Mouse (Mus musculus) intestine, embryonic 15.5 days (tissue): ENCODE measurements around the gene Trmt61a. TPM values are rescaled to one million over a fixed set of nuclear protein-coding genes. Genes with fewer than 3 reads are reported as not detected.
"Not testable (repeated sequence)": the region's sequence is repeated elsewhere in the genome, so short reads cannot be mapped to it uniquely, and the experiment has no call there.

Experiments
- ATAC-seq: fragments of 200-750 bp; cut with Nextera tagmentation; 2 replicates; pipeline ENCODE4 v1.8.0; 2017; ENCODE audit warnings: moderate TSS enrichment, moderate library complexity
- H3K27ac ChIP-seq: fragments of 300-500 bp; sonication (generic); 2 replicates; pipeline ENCODE4 v1.5.1; 2015; ENCODE audit warnings: mild to moderate bottlenecking, inconsistent platforms
- H3K27me3 ChIP-seq: fragments of 300-500 bp; sonication (generic); replicated peaks from 2 replicates; pipeline ENCODE4 v1.6.1; 2015; ENCODE audit warnings: inconsistent platforms
- H3K36me3 ChIP-seq: fragments of 300-500 bp; sonication (generic); 2 replicates; pipeline ENCODE4 v1.6.1; 2015; ENCODE audit warnings: inconsistent platforms
- H3K4me1 ChIP-seq: fragments of 300-500 bp; sonication (generic); replicated peaks from 2 replicates; pipeline ENCODE4 v1.6.1; 2015; ENCODE audit warnings: inconsistent platforms
- H3K4me2 ChIP-seq: fragments of 300-500 bp; sonication (generic); replicated peaks from 2 replicates; pipeline ENCODE4 v1.6.1; 2015; ENCODE audit warnings: mild to moderate bottlenecking, inconsistent platforms
- H3K4me3 ChIP-seq: fragments of 300-500 bp; sonication (generic); replicated peaks from 2 replicates; pipeline ENCODE4 v1.5.1; 2015; ENCODE audit warnings: inconsistent platforms
- H3K9ac ChIP-seq: fragments of 300-500 bp; sonication (generic); 2 replicates; pipeline ENCODE4 v1.6.1; 2015; ENCODE audit warnings: inconsistent platforms
- H3K9me3 ChIP-seq: fragments of 300-500 bp; sonication (generic); 2 replicates; pipeline ENCODE4 v1.6.1; 2016; ENCODE audit warnings: inconsistent platforms
- WGBS: fragments of 180-500 bp; shearing (Covaris S2); methylation state at CpG from one replicate; pipeline ENCODE4 v1.1.7; 2015; 5-methylcytosine and 5-hydroxymethylcytosine counted together
- polyA plus RNA-seq: library from polyadenylated mRNA; unstranded; fragments of >200 nt; fragmentation: Nextera tagmentation; extraction: Ambion mirVana; gene quantifications from 2 replicates; pipeline ENCODE4 v1.2.1, GENCODE M21; 2015

The Trmt61a gene
- polyA plus RNA-seq, 1 experiment from 2014 or later = 12.6 TPM

DNA sequence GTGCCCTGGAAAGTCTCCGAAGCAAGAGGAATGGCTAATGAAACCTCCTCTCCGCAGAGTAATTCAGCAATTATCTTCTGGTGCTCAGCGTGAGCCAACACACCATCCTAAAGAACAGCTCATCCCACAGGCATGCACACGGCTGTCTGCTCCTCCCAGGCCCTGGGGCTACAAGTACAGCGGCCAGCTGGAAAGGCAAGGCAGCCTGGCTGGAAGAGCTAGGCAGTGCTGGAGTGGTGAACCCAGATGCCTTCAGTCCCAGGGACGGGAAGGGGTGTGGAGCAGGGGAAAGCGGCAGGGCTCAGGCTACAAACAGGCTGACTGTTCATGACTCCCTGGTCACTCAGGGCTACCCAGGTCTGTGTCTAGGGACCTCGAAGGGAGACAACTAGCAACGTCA lies 26.7 kb downstream of the Trmt61a start:
- 31% methylated on average over 9 of the region's 9 CpGs for WGBS
- no peak overlapping the region for H3K4me3 ChIP-seq
- peak; percentile 69 for ATAC-seq
- H3K27ac ChIP-seq = peak overlapping the region; percentile 34
- no peaks in the 10 kb centered on the region for H3K9me3 ChIP-seq
- H3K4me2 ChIP-seq = no peak overlapping the region; the same call in 1 of the 2 replicates
- H3K27me3 ChIP-seq = no peaks in the 10 kb centered on the region
- H3K4me1 ChIP-seq = peaks cover 18% of the 10 kb centered on the region
- 0 out of 2 replicates have a peak, but pooled peaks cover 3% of the 10 kb centered on the region for H3K36me3 ChIP-seq
- H3K9ac ChIP-seq = no peak overlapping the region

DNA sequence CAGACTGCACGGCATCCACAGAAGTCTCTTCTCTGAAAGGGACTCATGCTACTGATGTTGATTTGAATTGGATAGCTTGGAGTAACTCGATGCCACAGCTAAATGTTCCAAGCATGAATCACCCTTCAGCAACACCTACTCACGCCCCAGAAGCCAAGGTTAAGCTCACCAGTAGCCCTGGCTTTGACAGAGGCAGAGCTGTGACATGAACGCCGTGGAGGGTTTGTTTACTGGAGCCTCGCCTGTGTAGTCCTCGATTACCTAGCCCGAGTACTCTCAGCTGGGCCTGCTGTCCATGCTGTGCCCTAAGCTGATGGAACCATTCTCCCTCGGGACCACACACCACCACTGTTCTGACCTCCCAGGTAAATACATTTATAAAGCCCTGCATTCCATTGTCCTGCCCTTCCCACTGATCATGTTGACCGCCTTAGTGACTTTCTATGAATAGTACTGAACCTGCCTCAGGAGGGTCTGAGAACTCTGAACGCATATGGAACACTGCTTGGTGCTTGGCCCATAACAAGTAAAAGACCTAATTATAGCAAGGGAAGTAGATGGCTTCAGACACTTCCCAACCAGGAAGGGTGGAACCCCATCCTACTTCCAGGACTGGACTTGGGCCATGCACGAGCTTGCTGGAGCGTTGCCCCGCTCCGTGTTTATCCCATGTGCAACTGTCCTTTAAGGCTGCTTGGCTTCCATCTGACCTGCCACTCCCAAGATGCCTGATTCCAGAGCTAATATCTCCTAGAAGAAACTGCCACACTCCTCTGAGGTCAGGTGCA lies 27.5 kb downstream of the Trmt61a start:
- Histone ChIP-seq H3K36me3 (peaks cover 9% of the 10 kb centered on the region), H3K27me3 (no peaks in the 10 kb centered on the region), H3K4me1 (peaks cover 18% of the 10 kb centered on the region), H3K4me3 (no peak overlapping the region), H3K27ac (peak overlapping the region; percentile 34; the same call in 1 of the 2 replicates), H3K9ac (no peak overlapping the region), H3K4me2 (no peak overlapping the region), H3K9me3 (no peaks in the 10 kb centered on the region)
- WGBS = 41% methylated on average over 15 of the region's 15 CpGs
- peak; percentile 31; the same call in 1 of the 2 replicates for ATAC-seq

DNA sequence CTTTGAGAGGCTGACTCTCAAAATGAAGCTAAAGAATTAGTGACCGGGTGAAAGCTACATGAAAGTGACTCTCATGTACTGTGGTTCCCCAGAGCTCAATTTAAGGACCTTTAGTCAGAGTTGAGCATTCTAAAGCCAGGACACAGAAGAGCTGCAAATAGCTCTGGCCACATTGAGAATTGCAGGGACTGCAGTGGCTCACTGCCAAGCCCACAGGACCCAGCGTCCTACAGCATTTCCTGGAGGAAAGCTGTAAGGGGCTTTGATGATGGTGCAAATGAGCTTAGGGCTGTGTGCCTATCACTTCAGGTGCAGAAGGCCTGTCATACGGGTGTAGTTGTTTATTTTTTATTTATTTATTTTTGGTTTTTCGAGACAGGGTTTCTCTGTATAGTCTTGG lies 30.3 kb downstream of the Trmt61a start:
- ATAC-seq = no peak
- 68% methylated on average over 4 of the region's 4 CpGs for WGBS
- Histone ChIP-seq H3K4me1 (peaks cover 26% of the 10 kb centered on the region), H3K27me3 (no peaks in the 10 kb centered on the region), H3K4me3 (no peak overlapping the region), H3K27ac (no peak overlapping the region), H3K4me2 (no peak overlapping the region), H3K36me3 (peaks cover 14% of the 10 kb centered on the region), H3K9ac (no peak overlapping the region), H3K9me3 (no peaks in the 10 kb centered on the region)

DNA sequence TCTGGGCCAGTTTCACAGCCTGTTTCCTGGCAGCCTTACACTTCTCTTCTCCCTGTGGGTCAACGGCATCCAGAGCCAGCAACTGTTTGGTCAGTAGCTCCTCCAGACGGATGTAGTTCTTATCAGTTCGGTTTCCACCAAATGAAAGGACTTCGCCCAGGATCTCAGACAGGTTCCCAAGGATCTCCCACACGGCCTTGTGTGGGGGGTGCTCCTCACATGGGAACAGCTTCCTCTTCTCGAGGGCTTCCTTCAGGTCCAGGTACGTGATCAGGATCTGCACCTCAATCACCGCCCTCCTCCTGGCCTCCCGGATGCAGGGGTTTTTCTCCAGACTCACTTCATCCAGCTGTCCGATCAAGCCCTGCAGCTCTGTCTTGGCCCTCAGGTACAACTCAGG lies 32.2 kb downstream of the Trmt61a start:
- no peak for ATAC-seq
- Histone ChIP-seq H3K4me3 (no peak overlapping the region), H3K4me2 (no peak overlapping the region), H3K9ac (no peak overlapping the region), H3K9me3 (no peaks in the 10 kb centered on the region), H3K36me3 (peaks cover 14% of the 10 kb centered on the region), H3K27ac (no peak overlapping the region), H3K27me3 (no peaks in the 10 kb centered on the region), H3K4me1 (peaks cover 18% of the 10 kb centered on the region)
- WGBS = 83% methylated on average over 10 of the region's 10 CpGs

DNA sequence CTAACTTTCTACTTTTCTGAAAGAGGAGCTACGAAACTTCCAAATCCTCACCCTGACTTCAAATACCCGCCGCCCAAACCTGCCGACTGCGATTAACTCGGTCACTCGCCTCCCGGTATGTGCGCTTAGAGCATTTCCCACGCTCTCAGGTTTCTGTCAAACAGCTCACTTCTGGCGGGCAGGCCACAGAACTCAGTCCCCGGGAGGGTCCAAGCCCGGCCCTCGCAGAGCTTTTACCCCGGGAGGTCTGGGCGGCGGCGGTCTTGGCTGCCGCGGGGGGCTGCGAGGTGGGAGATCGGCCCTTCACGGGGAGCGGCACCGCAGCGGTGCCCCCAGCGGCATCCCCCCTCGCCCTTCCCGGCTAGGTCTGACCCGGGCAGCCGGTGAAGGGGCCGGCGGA lies 34.6 kb downstream of the Trmt61a start:
- Histone ChIP-seq H3K27me3 (no peaks in the 10 kb centered on the region), H3K36me3 (peaks cover 18% of the 10 kb centered on the region), H3K9me3 (no peaks in the 10 kb centered on the region), H3K4me3 (peak overlapping the region; percentile 99), H3K27ac (peak overlapping the region; percentile 70), H3K4me1 (peaks cover 11% of the 10 kb centered on the region; the same call in 1 of the 2 replicates), H3K9ac (peak overlapping the region; percentile 98), H3K4me2 (peak overlapping the region; percentile 72)
- peak; percentile 48 for ATAC-seq
- under 1% methylated on average over 33 of the region's 33 CpGs for WGBS

DNA sequence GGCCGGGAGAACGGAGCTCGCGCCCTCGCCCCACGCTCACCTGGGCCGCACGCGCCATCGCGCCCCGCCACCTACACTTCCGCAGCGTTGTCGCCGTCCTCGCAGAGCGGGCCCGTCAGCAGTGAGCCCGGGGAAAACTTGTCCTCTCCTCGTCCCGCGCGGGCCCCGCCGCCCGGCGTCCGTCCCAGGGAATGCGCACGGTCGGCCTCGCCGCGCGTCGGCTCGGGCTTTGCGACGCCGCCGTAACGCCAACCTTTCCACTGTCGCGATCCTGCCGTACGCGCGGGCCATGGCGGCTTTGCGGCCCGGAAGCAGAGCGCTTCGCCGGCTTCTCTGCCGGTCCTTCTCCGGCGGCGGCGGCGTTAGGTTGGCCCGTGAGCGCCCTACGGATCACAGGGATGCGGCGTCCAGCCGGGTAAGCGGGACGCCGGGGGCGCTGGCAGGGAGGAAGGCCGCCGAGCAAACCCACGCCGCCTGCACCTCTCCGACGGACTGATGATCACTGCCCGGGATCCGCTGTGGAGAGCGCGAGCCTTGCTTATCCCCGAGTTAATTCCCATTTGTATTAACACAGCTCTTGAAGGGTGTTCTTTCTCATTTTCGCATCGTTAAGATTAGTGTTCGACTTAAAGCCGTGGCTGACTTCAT lies 35.2 kb downstream of the Trmt61a start, which contains the start of the genes Bag5 and Apopt1:
Gene Bag5 (minus strand): TSS at position 254 of the 648 bp plus-strand sequence.
Gene Apopt1 (plus strand): TSS at position 258 of the 648 bp plus-strand sequence.
- H3K27ac ChIP-seq = peak within 1 kb of the TSS; percentile 84
- H3K9me3 ChIP-seq = no peaks in the 10 kb centered on the region
- peaks cover 11% of the 10 kb centered on the region; the same call in 1 of the 2 replicates for H3K4me1 ChIP-seq
- no peaks in the 10 kb centered on the region for H3K27me3 ChIP-seq
- WGBS = under 1% methylated on average over 79 of the region's 86 CpGs
- peaks cover 15% of the 10 kb centered on the region for H3K36me3 ChIP-seq
- H3K4me3 ChIP-seq = peak within 1 kb of the TSS; percentile 99
- peak within 1 kb of the TSS; percentile 72 for H3K4me2 ChIP-seq
- peak; percentile 95 for ATAC-seq
- peak within 1 kb of the TSS; percentile 98 for H3K9ac ChIP-seq

DNA sequence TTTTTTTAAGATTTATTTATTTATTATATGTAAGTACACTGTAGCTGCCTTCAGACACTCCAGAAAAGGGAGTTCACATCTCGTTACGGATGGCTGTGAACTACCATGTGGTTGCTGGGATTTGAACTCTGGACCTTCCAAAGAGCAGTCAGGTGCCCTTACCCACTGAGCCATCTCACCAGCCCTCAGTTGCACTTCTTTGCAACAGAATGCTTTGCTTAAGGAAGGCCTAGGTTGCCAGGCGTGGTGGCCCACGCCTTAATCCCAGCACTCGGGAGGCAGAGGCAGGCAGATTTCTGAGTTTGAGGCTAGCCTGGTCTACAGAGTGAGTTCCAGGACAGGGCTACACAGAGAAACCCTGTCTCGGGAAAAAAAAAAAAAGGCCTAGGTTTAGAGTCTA lies 36.0 kb downstream of the Trmt61a start:
- Histone ChIP-seq H3K4me3 (peak overlapping the region; percentile 99), H3K4me1 (peaks cover 11% of the 10 kb centered on the region; the same call in 1 of the 2 replicates), H3K4me2 (peak overlapping the region; percentile 72), H3K36me3 (peaks cover 15% of the 10 kb centered on the region)
- ATAC-seq, H3K27ac ChIP-seq, H3K27me3 ChIP-seq, H3K9me3 ChIP-seq, H3K9ac ChIP-seq: not testable (repeated sequence)
- 74% methylated on average over 6 of the region's 6 CpGs for WGBS

DNA sequence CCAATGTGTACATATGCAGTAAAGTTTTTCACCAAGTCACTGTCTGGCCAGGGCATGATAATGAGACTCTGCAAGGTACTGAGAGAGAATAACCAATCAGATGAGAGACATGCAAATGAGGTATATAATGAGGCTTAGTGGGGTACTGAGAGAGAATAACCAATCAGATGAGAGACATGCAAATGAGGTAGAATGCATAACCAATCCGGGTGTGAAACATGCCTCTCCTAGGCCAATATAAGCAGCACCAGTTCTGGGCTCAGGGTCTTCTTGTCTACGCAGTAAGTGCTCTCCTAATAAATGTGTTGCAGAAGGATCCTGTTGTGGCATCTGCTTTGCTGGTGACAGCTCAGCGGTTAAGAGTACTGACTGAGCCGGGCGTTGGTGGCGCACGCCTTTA lies 38.6 kb downstream of the Trmt61a start:
- Histone ChIP-seq H3K27ac (no peak overlapping the region), H3K9me3 (no peaks in the 10 kb centered on the region), H3K36me3 (peaks cover 5% of the 10 kb centered on the region; the same call in 1 of the 2 replicates), H3K4me3 (no peak overlapping the region), H3K4me1 (peaks cover 9% of the 10 kb centered on the region; the same call in 1 of the 2 replicates), H3K4me2 (no peak overlapping the region), H3K9ac (no peak overlapping the region), H3K27me3 (no peaks in the 10 kb centered on the region)
- WGBS = 98% methylated on average over 7 of the region's 7 CpGs
- ATAC-seq = no peak

DNA sequence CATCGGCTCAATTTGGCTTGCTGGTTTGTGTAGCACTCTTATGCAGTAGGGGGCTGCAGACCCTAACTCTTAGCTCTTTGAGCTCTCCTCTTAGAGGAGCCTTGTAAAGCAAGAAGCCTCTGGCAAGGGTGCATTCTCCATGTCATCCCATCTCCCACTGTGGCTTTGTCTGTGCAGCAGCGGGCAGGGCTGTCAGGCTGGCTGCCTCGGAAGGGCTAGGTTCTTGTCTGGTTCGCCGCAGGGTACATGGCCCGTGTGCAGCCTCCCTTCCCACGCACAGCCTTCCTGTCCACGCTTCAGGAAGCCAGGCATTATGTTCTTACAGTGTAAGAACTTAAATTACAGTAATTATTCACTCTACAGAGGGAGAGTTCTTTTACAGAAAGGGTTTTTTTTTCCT lies 40.8 kb downstream of the Trmt61a start:
- no peak overlapping the region for H3K27ac ChIP-seq
- peaks cover 5% of the 10 kb centered on the region; the same call in 1 of the 2 replicates for H3K36me3 ChIP-seq
- whole genome bisulfite sequencing = 73% methylated on average over 8 of the region's 8 CpGs
- H3K4me1 ChIP-seq = peaks cover 3% of the 10 kb centered on the region; the same call in 1 of the 2 replicates
- H3K9ac ChIP-seq = no peak overlapping the region
- no peak overlapping the region for H3K4me3 ChIP-seq
- H3K4me2 ChIP-seq = no peak overlapping the region
- ATAC-seq = no peak
- H3K27me3 ChIP-seq = no peaks in the 10 kb centered on the region
- no peaks in the 10 kb centered on the region for H3K9me3 ChIP-seq

DNA sequence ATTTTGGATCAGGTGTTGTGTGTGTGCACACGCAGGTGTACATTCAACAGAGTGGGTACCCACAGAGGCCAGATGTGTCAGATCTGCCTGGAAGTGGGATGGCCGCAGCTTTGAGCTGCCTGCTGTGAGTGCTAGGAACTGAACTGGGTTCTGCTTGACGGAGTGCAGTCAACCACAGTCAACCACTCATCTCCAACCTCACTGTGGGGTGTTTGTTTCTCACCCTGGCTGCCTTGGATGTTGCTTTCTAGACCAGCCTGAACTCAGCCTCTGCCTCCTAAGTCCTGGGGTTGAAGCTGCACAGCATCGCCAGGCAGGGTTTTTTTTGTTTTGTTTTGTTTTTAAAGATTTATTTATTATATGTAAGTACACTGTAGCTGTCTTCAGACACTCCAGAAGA lies 42.3 kb downstream of the Trmt61a start:
- Histone ChIP-seq H3K9ac (no peak overlapping the region), H3K4me2 (no peak overlapping the region), H3K9me3 (no peaks in the 10 kb centered on the region), H3K4me3 (no peak overlapping the region), H3K4me1 (peaks cover 4% of the 10 kb centered on the region; the same call in 1 of the 2 replicates), H3K36me3 (peaks cover 7% of the 10 kb centered on the region; the same call in 1 of the 2 replicates), H3K27ac (no peak overlapping the region), H3K27me3 (no peaks in the 10 kb centered on the region)
- WGBS = 87% methylated on average over 4 of the region's 4 CpGs
- ATAC-seq = no peak

DNA sequence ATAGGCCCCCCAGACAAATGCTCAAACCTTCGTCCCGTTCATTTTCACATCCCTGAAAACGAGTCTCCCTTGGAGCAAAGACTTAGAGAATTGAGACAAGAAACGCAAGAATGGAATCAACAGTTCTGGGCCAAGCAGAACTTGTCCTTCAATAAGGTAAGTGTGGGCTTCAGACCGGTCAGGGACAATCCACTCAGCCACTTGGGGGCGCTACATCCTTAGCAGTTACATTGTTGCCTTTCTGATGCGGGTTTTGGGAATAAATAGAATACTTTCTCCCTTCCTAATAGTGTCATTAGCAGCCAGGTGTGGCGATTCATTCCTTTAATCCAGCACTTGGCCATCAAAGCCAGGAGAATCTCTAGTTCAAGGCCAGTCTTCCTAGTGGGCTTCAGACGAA lies 44.7 kb downstream of the Trmt61a start:
- Histone ChIP-seq H3K9me3 (no peaks in the 10 kb centered on the region), H3K27ac (no peak overlapping the region), H3K36me3 (0 out of 2 replicates have a peak, but pooled peaks cover 5% of the 10 kb centered on the region), H3K4me3 (no peak overlapping the region), H3K4me1 (peaks cover 4% of the 10 kb centered on the region; the same call in 1 of the 2 replicates), H3K27me3 (no peaks in the 10 kb centered on the region), H3K4me2 (no peak overlapping the region), H3K9ac (no peak overlapping the region)
- no peak for ATAC-seq
- WGBS = 72% methylated on average over 9 of the region's 9 CpGs

DNA sequence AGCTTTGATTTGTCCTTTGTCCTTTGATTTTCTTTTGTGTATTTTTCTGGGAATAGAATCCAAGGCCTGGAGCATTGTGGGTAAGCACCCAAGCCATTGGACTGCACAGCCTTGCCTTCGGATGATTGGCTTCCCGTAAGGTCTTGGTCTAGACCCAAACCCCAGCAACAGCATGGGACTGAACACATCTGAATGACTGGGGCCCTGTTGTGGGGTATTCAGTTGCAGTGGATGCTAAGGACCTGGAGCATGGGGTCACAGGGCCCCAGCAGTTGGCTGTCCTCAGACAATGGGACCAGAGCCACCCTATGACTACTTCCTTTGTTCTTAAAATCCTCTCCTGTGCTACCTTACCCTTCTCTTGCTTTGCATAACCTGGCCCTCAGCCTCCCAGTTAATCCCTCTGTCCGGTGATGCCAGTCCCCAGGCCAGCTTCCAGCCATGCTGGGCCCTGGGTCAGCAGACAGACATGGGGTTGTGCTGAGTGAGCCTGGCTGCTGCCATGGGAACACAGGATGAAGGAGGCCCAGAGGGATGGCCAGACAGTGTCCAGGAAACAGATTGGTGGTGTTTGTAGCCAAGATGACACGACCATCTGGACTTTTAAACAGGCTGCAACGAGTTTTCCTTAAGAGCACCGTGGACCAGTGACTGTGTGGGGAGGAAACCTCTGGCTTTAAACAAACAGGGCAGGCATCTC lies 46.9 kb downstream of the Trmt61a start:
- peaks cover 4% of the 10 kb centered on the region; the same call in 1 of the 2 replicates for H3K4me1 ChIP-seq
- 58% methylated on average over 6 of the region's 6 CpGs for WGBS
- no peak for ATAC-seq
- peak overlapping the region; percentile 27; the same call in 1 of the 2 replicates for H3K27ac ChIP-seq
- H3K4me2 ChIP-seq = no peak overlapping the region
- H3K9me3 ChIP-seq = no peaks in the 10 kb centered on the region
- H3K36me3 ChIP-seq = 0 out of 2 replicates have a peak, but pooled peaks cover 5% of the 10 kb centered on the region
- H3K9ac ChIP-seq = no peak overlapping the region
- H3K4me3 ChIP-seq = no peak overlapping the region
- no peaks in the 10 kb centered on the region for H3K27me3 ChIP-seq
